Mouse (Mus musculus) hindbrain, embryonic 14.5 days (tissue): ENCODE data around the gene Slc39a7. TPM values are rescaled to one million over a fixed set of nuclear protein-coding genes. Genes with fewer than 3 reads are reported as not detected.

ENCODE experiments used
- ATAC-seq: fragments of 200-750 bp; cut with Nextera tagmentation; 2 replicates; pipeline ENCODE4 v1.8.0; 2017; ENCODE audit warnings: moderate number of reproducible peaks, mild to moderate bottlenecking, moderate TSS enrichment, moderate library complexity; ENCODE audit not compliant: low FRiP score
- DNase-seq: peaks from one replicate; pipeline ENCODE4 v3.0.0-alpha.2; 2015; ENCODE audit warnings: low spot score
- H3K27ac ChIP-seq: fragments of 300-500 bp; sonication (generic); 2 replicates; pipeline ENCODE4 v1.5.1; 2014; ENCODE audit warnings: mild to moderate bottlenecking, moderate library complexity
- H3K27me3 ChIP-seq: fragments of 300-500 bp; sonication (generic); 2 replicates; pipeline ENCODE4 v1.6.1; 2014; ENCODE audit warnings: mild to moderate bottlenecking, low read length, mixed read lengths; ENCODE audit not compliant: control insufficient read depth, insufficient read depth
- H3K36me3 ChIP-seq: fragments of 300-500 bp; sonication (generic); replicated peaks from 2 replicates; pipeline ENCODE4 v1.6.1; 2014; ENCODE audit not compliant: control insufficient read depth, insufficient read depth
- H3K4me1 ChIP-seq: fragments of 300-500 bp; sonication (generic); replicated peaks from 2 replicates; pipeline ENCODE4 v1.6.1; 2014; ENCODE audit warnings: antibody characterized with exemption, low read length, mixed read lengths; ENCODE audit not compliant: control insufficient read depth, insufficient read depth
- H3K4me2 ChIP-seq: fragments of 300-500 bp; sonication (generic); replicated peaks from 2 replicates; pipeline ENCODE4 v1.6.1; 2014; ENCODE audit warnings: mild to moderate bottlenecking, moderate library complexity
- H3K4me3 ChIP-seq: fragments of 300-500 bp; sonication (generic); replicated peaks from 2 replicates; pipeline ENCODE4 v1.5.1; 2014; ENCODE audit warnings: mild to moderate bottlenecking, low read length
- H3K9ac ChIP-seq: fragments of 300-500 bp; sonication (generic); 2 replicates; pipeline ENCODE4 v1.6.1; 2014
- H3K9me3 ChIP-seq: fragments of 300-500 bp; sonication (generic); 2 replicates; pipeline ENCODE4 v1.6.1; 2016; ENCODE audit warnings: low read length; ENCODE audit not compliant: control insufficient read depth
- WGBS: fragments of 180-500 bp; shearing (Covaris S2); extraction: QIAGEN DNeasy Blood & Tissue Kit; methylation state at CpG from one replicate; pipeline ENCODE4 v1.1.7; 2014; 5-methylcytosine and 5-hydroxymethylcytosine counted together
- polyA plus RNA-seq: library from polyadenylated mRNA; unstranded; fragments of >200 nt; fragmentation: Nextera tagmentation; extraction: Ambion mirVana; gene quantifications from 2 replicates; pipeline ENCODE4 v1.2.1, GENCODE M21; 2014

Gene Slc39a7
- polyA plus RNA-seq, 1 experiment from 2014 or later = 87.1 TPM

- Histone ChIP-seq H3K9ac (no peak overlapping the region), H3K36me3 (no peaks in the 10 kb centered on the region; the same call in 1 of the 2 replicates), H3K4me2 (no peak overlapping the region), H3K4me3 (no peak overlapping the region), H3K4me1 (no peaks in the 10 kb centered on the region), H3K27me3 (no peaks in the 10 kb centered on the region), H3K27ac (no peak overlapping the region), H3K9me3 (peaks cover 7% of the 10 kb centered on the region; the same call in 1 of the 2 replicates)
- 94% methylated on average over 5 of the region's 5 CpGs for whole genome bisulfite sequencing
- ATAC-seq (no peak), DNase-seq (no peak)
Observed at GRCm38 (mm10) chr17:34047404-34048050, 16.0 kb upstream of the Slc39a7 start.

DNA sequence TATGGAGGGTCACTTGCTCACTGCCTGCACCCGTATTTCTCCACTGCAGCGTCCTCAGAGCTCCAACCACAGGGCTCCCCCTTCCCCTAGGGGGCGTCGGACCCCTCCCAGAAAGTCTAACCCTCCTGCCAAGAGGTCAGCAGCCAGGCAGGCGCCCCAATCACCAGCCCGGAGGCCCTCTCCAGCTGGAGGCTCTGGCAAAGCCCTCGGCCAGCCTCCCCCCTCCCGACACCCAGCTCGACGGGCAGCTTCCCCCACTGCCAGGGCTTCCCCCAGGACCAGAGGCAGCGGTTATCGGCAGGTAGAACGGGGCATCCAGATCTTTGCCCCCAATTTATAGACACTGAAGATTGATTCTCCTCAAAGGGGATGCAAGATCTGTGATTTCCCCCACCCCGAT is 14.5 kb upstream of the Slc39a7 start:
- H3K4me1 ChIP-seq = no peaks in the 10 kb centered on the region
- H3K9ac ChIP-seq = no peak overlapping the region
- H3K9me3 ChIP-seq = peaks cover 7% of the 10 kb centered on the region; the same call in 1 of the 2 replicates
- H3K4me2 ChIP-seq = no peak overlapping the region
- no peaks in the 10 kb centered on the region for H3K36me3 ChIP-seq
- H3K27ac ChIP-seq = no peak overlapping the region
- DNase-seq (no peak), ATAC-seq (no peak)
- no peak overlapping the region for H3K4me3 ChIP-seq
- 78% methylated on average over 14 of the region's 14 CpGs for WGBS
- H3K27me3 ChIP-seq = no peaks in the 10 kb centered on the region

GRCm38 (mm10) chr17:34039562-34040450 is 8.3 kb upstream of the Slc39a7 start:
- ATAC-seq = no peak
- WGBS = 33% methylated on average over 17 of the region's 17 CpGs

DNA sequence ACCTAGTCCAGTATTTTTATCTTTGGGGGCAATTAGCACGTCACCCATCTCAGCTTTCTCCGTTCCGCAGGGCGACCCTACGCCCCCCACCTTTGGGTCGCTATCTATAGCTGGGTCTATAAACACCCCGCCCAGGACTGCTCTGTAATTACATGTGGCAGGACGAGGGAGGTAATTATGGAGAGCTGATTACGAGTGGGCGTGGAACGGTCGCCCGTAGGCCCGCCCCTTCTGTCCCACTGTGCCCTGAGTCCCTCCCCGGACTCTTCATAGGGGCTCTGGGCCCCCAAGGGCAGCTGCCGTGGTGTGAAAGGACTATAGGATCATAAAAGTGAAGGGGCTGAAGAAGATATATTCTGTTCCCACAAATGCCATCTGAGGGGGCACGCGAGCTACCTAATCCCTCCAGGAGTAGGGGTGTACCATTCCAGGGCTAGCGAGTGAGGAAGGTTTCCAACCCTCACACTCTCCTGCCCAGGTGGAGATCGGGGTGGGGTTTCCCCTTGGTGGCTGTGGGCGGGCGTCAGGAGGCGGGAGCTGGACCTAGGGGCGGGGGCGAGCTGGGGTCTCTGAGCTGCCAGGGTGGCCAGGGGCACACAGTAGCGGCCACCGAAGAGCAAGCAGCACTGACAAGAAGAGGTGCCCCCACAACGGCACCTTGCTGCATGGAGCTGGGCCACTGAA is 7.5 kb upstream of the Slc39a7 start, which contains the start of gene Col11a2:
Gene Col11a2, plus strand, starts transcription at position 560 of the 684 bp plus-strand sequence.
- Histone ChIP-seq H3K27ac (0 out of 2 replicates have a peak within 1 kb of the TSS, but pooled peaks have one; percentile 14), H3K9ac (peak within 1 kb of the TSS; percentile 52), H3K36me3 (peaks cover 42% of the 10 kb centered on the region), H3K4me2 (peak within 1 kb of the TSS; percentile 51), H3K4me1 (peaks cover 19% of the 10 kb centered on the region), H3K4me3 (peak within 1 kb of the TSS; percentile 14), H3K9me3 (no peaks in the 10 kb centered on the region), H3K27me3 (no peaks in the 10 kb centered on the region)
- DNase-seq = no peak
- ATAC-seq = peak; percentile 59
- 14% methylated on average over 28 of the region's 28 CpGs for WGBS

More at GRCm38 (mm10) chr17:34039562-34040450, 8.3 kb upstream of the Slc39a7 start:
- H3K36me3 ChIP-seq = peaks cover 34% of the 10 kb centered on the region
- peak overlapping the region; percentile 51 for H3K4me2 ChIP-seq
- H3K9ac ChIP-seq = peak overlapping the region; percentile 52; the same call in 1 of the 2 replicates
- peaks cover 19% of the 10 kb centered on the region for H3K4me1 ChIP-seq
- no peak for DNase-seq
- H3K4me3 ChIP-seq = peak overlapping the region; percentile 14
- H3K27me3 ChIP-seq = no peaks in the 10 kb centered on the region
- H3K27ac ChIP-seq = no peak overlapping the region
- no peaks in the 10 kb centered on the region for H3K9me3 ChIP-seq

- DNase-seq (no peak), ATAC-seq (peak; percentile 35; the same call in 1 of the 2 replicates)
- Histone ChIP-seq H3K9ac (peak overlapping the region; percentile 52; the same call in 1 of the 2 replicates), H3K4me2 (peak overlapping the region; percentile 51), H3K4me3 (peak overlapping the region; percentile 14; the same call in 1 of the 2 replicates), H3K27me3 (no peaks in the 10 kb centered on the region), H3K36me3 (peaks cover 45% of the 10 kb centered on the region), H3K4me1 (peaks cover 19% of the 10 kb centered on the region), H3K27ac (0 out of 2 replicates have a peak overlapping the region, but pooled peaks have one; percentile 14), H3K9me3 (no peaks in the 10 kb centered on the region)
- WGBS = 9% methylated on average over 20 of the region's 21 CpGs
Observed at GRCm38 (mm10) chr17:34038440-34038839, 7.0 kb upstream of the Slc39a7 start.

DNA sequence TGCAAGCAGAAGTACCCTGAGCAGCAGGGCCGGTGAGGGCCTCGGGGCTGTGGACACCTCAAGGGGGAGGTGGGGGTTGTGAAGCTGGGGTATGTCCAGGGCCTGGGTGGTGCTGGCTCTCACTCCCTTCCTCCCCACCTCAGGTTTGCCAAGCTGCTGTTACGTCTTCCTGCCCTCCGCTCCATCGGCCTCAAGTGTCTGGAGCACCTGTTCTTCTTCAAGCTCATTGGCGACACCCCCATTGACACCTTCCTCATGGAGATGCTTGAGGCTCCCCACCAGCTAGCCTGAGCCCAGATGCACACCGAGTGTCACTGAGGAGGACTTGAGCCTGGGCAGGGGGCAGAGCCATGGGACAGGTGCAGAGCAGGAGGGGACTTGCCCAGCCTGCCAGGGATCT is 5.8 kb upstream of the Slc39a7 start:
- WGBS = 97% methylated on average over 7 of the region's 7 CpGs
- no peak for DNase-seq
- H3K4me3 ChIP-seq = no peak overlapping the region
- peaks cover 28% of the 10 kb centered on the region for H3K4me1 ChIP-seq
- no peak for ATAC-seq
- no peak overlapping the region for H3K9ac ChIP-seq
- no peaks in the 10 kb centered on the region for H3K27me3 ChIP-seq
- H3K36me3 ChIP-seq = peaks cover 45% of the 10 kb centered on the region
- H3K27ac ChIP-seq = no peak overlapping the region
- H3K9me3 ChIP-seq = no peaks in the 10 kb centered on the region
- H3K4me2 ChIP-seq = no peak overlapping the region

DNA sequence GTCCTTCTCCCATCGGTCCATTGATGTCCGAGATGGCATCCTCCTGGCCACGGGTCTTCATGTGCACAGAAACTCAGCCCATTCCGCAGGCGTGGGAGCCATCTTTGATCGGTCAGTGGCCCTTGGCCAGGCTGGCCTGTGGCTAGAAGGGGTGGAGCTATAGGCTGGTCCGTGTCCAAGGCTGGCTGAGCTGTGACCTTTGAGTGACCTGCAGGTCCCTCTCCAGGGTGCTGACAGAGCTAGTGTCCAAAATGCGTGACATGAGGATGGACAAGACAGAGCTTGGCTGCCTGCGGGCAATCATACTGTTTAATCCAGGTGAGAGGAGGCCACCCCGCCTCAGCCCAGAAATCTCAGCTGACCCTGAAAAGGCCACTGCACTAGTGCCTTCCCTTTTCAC is 5.2 kb upstream of the Slc39a7 start:
- WGBS = 81% methylated on average over 10 of the region's 10 CpGs
- ATAC-seq = no peak

DNA sequence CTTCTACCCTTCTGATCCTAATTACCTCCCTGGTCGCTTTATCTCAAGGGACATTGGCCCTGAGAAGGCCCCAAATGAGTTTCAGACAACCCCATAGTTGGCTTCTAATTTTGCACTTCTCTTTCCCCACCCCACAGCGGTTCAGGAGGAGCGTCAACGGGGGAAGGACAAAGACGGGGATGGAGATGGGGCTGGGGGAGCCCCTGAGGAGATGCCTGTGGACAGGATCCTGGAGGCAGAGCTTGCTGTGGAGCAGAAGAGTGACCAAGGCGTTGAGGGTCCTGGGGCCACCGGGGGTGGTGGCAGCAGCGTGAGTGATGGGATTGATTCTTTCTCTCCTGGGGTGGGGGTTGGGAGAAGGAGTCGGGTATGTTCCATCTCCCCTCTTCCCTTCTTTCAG is 4.0 kb upstream of the Slc39a7 start:
- H3K36me3 ChIP-seq = peaks cover 45% of the 10 kb centered on the region
- WGBS = 91% methylated on average over 9 of the region's 9 CpGs
- ATAC-seq = no peak

More for the DNA sequence above, 5.2 kb upstream of the Slc39a7 start:
- Histone ChIP-seq H3K27ac (no peak overlapping the region), H3K9me3 (no peaks in the 10 kb centered on the region), H3K9ac (no peak overlapping the region), H3K4me2 (no peak overlapping the region), H3K36me3 (peaks cover 45% of the 10 kb centered on the region), H3K27me3 (no peaks in the 10 kb centered on the region), H3K4me3 (no peak overlapping the region), H3K4me1 (peaks cover 28% of the 10 kb centered on the region)
- DNase-seq = no peak

More for the DNA sequence above, 4.0 kb upstream of the Slc39a7 start:
- Histone ChIP-seq H3K4me3 (no peak overlapping the region), H3K4me1 (peaks cover 29% of the 10 kb centered on the region), H3K27me3 (no peaks in the 10 kb centered on the region), H3K9ac (no peak overlapping the region), H3K27ac (no peak overlapping the region), H3K4me2 (no peak overlapping the region), H3K9me3 (no peaks in the 10 kb centered on the region)
- DNase-seq = no peak
